Mouse (Mus musculus): ENCODE data around the gene Trp53bp2. TPM values are rescaled to one million over a fixed set of nuclear protein-coding genes. Genes with fewer than 3 reads are reported as not detected.

The Trp53bp2 gene
- polyA plus RNA-seq, 1 experiment, result 17.4 TPM

DNA sequence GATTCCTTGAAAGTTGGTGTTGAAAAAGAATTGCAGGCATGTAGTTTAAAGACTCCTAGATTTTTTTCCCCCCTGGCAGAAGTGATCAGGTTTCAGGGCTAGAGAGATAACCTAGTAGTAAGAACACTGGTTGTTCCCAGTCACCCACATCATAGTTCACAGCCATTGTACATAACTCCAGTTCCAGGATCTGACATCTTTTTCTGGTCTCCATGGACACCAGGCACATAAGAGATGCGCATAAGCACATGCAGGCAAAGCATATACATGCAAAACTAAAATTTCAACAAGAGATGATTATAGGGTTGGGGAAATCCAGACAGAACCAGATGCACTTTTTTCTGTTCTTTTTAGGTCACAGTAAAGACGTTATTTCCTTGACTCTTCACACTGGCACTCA, 46.1 kb downstream of the Trp53bp2 start:
- H3K4me3 ChIP-seq (ENCODE audit: insufficient read depth, low read length), result no peak overlapping the region
- no peak for TF ChIP-seq CTCF (IDR thresholded peaks at IDR 0.05; ENCODE audit: borderline replicate concordance, insufficient read depth, low read length)
- TF ChIP-seq POLR2A (IDR thresholded peaks at IDR 0.05; ENCODE audit: low read depth, low read length), result no peak
- H3K4me1 ChIP-seq (ENCODE audit: control insufficient read depth, insufficient read depth, low read length), result no peaks in the 10 kb centered on the region; the same call in 1 of the 2 replicates
- no peak overlapping the region for H3K27ac ChIP-seq (ENCODE audit: insufficient read depth, low read length)

DNA sequence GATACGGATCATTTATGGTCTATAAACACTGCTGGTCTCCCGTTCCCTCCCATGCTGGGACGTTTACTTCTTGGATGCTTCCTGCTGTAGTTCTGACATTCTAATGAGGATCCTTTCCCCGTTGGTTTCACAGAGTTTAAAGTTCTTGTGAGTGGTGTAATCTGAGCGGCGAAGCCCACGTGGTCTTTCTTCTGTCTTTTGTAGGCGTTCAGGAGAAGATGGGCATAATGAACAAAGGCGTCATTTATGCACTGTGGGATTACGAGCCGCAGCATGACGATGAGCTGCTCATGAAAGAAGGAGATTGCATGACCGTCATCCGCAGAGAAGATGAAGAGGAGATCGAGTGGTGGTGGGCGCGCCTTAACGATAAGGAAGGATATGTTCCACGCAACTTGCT, 49.6 kb downstream of the Trp53bp2 start:
- H3K4me1 ChIP-seq (ENCODE audit: control insufficient read depth, insufficient read depth, low read length), result no peaks in the 10 kb centered on the region; the same call in 1 of the 2 replicates
- TF ChIP-seq CTCF (IDR thresholded peaks at IDR 0.05; ENCODE audit: borderline replicate concordance, insufficient read depth, low read length) (no peak), POLR2A (IDR thresholded peaks at IDR 0.05; ENCODE audit: low read depth, low read length) (no peak)
- H3K4me3 ChIP-seq (ENCODE audit: insufficient read depth, low read length), result no peak overlapping the region
- no peak overlapping the region for H3K27ac ChIP-seq (ENCODE audit: insufficient read depth, low read length)

DNA sequence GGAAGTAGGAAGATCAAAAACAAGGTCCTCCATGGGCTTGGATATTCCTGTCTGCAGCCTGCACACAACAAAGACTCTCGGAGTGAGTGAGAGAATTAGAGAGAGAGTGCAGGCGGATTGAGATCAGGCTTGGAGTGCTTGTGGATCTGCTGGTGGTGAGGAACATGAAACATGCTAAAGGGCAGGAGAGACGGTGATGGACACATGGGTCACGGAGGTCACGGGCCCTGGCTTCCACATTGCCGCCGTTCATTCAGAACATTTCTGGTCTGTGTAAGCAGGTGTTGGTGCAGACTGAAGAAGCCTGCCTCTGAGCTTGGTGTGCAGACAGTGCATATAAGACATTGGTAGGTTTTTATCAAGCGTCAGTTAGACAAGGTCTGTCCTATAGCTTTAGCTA, 50.5 kb downstream of the Trp53bp2 start:
- H3K4me3 ChIP-seq (ENCODE audit: insufficient read depth, low read length), result no peak overlapping the region
- H3K4me1 ChIP-seq (ENCODE audit: control insufficient read depth, insufficient read depth, low read length), result no peaks in the 10 kb centered on the region; the same call in 1 of the 2 replicates
- TF ChIP-seq CTCF (IDR thresholded peaks at IDR 0.05; ENCODE audit: borderline replicate concordance, insufficient read depth, low read length) (no peak), POLR2A (IDR thresholded peaks at IDR 0.05; ENCODE audit: low read depth, low read length) (no peak)
- no peak overlapping the region for H3K27ac ChIP-seq (ENCODE audit: insufficient read depth, low read length)

DNA sequence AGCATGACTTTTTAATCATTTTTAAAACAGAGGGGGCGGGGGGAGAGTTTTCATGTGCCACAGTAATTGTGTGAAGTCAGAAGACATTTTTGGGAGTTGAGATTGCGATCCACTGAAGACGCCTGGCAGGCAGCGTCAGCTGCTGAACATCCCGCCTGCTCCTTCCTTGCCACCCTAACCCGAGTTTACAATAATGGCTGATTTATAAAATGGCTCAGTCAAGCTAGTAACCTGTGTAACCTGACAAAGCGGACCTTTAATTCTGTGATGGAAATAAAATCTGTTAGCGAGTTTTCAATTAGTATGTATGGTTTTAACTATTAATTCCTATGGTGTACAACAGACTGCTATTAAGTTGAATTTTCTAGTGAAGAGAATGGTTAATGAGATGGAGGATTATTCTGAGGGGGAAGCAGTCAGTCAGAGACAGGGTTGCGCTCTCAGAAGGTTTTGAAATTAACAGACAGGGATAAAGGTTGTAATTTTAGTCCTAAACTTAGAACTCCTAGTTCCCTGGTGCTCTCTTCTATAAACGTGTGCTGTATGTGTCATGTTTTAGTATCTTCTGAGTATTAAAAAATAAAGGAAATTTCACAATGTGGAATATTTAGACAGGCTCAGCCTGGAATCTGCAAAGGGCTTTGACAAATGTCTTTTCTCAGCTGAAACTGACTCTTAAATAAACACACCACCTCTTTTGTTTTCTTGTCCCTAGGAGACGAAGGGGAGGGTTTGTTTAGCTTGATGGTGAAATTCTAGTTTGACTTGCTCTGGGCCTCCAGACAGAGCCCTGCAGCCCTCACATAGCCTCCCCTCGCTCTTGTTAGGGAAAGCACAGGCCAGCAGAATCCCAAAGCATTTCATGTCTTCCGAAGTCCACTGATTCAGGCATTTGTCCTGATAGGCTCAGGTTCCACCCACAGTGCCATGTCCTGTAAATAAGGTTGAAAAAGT, 51.6 kb downstream of the Trp53bp2 start:
- no peak for TF ChIP-seq CTCF (IDR thresholded peaks at IDR 0.05; ENCODE audit: borderline replicate concordance, insufficient read depth, low read length)
- no peak for TF ChIP-seq POLR2A (IDR thresholded peaks at IDR 0.05; ENCODE audit: low read depth, low read length)
- Histone ChIP-seq H3K27ac (ENCODE audit: insufficient read depth, low read length) (peak overlapping the region; percentile 34; the same call in 1 of the 2 replicates), H3K4me1 (ENCODE audit: control insufficient read depth, insufficient read depth, low read length) (no peaks in the 10 kb centered on the region; the same call in 1 of the 2 replicates)

DNA sequence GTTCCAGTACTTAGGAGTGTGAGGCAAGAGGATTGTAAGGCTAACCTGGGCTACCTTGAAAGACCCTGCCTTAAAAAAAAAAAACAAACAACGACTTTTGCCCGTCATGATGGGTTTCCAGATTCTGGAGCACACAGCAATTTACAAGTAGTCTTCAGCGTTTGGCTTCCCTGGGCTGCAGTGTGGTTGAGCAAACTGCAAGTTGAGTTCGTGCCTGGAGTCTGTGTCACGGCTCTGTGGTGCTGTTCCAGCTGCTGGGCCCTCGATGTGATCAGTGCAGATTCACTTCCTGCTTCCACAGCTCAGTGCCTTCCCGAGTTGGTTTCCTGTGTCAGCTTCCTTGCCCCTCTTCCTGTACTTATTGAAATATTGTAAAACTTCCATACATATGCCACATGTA, 52.3 kb downstream of the Trp53bp2 start:
- Histone ChIP-seq H3K4me3 (ENCODE audit: insufficient read depth, low read length) (no peak overlapping the region), H3K4me1 (ENCODE audit: control insufficient read depth, insufficient read depth, low read length) (no peaks in the 10 kb centered on the region; the same call in 1 of the 2 replicates), H3K27ac (ENCODE audit: insufficient read depth, low read length) (peak overlapping the region; percentile 34; the same call in 1 of the 2 replicates)
- TF ChIP-seq CTCF (IDR thresholded peaks at IDR 0.05; ENCODE audit: borderline replicate concordance, insufficient read depth, low read length), result no peak
- TF ChIP-seq POLR2A (IDR thresholded peaks at IDR 0.05; ENCODE audit: low read depth, low read length), result no peak

More for the DNA sequence above, 51.6 kb downstream of the Trp53bp2 start:
- no peak overlapping the region for H3K4me3 ChIP-seq (ENCODE audit: insufficient read depth, low read length)

DNA sequence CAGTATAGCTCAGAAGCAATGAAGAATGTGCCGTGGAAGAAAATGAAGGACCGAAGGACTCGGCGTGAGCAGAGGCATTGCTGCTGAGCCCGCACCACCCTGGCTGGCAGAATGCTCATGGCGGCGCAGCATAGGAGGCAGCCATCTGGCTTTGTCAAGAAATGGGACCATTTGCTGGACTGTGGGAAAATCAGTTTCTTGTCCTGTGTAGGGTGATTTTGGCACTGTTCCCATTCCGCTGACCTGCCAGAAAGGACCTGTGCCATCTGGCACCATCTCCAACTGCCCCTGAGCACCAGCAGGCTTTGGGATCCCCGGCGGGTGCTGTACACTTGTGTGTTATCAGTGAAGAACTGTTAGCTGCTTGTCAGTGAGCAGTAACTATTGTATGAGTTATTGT, 52.8 kb downstream of the Trp53bp2 start:
- Histone ChIP-seq H3K27ac (ENCODE audit: insufficient read depth, low read length) (no peak overlapping the region), H3K4me1 (ENCODE audit: control insufficient read depth, insufficient read depth, low read length) (no peaks in the 10 kb centered on the region; the same call in 1 of the 2 replicates), H3K4me3 (ENCODE audit: insufficient read depth, low read length) (no peak overlapping the region)
- no peak for TF ChIP-seq POLR2A (IDR thresholded peaks at IDR 0.05; ENCODE audit: low read depth, low read length)
- TF ChIP-seq CTCF (IDR thresholded peaks at IDR 0.05; ENCODE audit: borderline replicate concordance, insufficient read depth, low read length), result no peak

DNA sequence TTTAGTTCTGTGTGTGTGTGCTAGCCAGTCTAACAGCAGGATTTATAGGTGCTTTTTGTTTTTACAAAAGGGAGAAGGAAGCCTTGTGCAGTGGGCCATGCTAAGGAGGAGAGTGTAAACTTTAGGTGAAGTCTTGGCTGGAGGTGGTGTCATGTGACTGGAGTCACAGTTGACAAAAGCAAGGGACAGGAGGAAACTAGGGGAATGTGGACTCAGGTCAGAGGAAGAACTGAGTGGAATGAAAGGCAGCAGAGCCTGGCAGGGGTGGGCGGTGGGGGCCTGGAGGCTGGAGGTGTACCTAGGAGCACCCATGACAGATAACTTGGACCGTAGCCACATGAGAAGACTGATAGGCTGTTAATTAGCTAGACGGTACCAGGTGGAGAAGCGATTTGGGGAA, 56.3 kb downstream of the Trp53bp2 start:
- Histone ChIP-seq H3K4me3 (ENCODE audit: insufficient read depth, low read length) (no peak overlapping the region), H3K27ac (ENCODE audit: insufficient read depth, low read length) (no peak overlapping the region), H3K4me1 (ENCODE audit: control insufficient read depth, insufficient read depth, low read length) (no peaks in the 10 kb centered on the region)
- TF ChIP-seq CTCF (IDR thresholded peaks at IDR 0.05; ENCODE audit: borderline replicate concordance, insufficient read depth, low read length) (no peak), POLR2A (IDR thresholded peaks at IDR 0.05; ENCODE audit: low read depth, low read length) (no peak)

DNA sequence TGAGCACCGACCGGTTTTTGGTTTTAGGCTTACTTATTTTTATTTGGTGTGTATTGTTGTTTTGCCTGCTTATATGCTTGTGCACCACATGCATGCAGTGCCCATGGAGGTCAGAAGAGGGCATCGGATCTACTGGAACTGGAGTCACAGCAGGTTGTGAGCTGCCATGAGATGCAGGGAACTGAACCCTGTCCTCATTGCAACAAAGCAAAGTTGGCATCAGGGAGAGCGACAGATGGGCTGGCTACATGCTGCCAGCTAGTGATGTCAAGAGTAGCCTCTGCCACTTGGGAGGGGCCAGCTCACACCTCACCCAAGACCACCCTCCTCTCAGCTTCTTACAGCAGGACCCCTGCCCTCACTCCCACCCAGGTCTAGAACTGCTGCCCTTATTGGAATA, 57.0 kb downstream of the Trp53bp2 start:
- TF ChIP-seq CTCF (IDR thresholded peaks at IDR 0.05; ENCODE audit: borderline replicate concordance, insufficient read depth, low read length), result peak; percentile 51; the same call in 1 of the 2 replicates
- TF ChIP-seq POLR2A (IDR thresholded peaks at IDR 0.05; ENCODE audit: low read depth, low read length), result no peak; the same call in 1 of the 2 replicates

DNA sequence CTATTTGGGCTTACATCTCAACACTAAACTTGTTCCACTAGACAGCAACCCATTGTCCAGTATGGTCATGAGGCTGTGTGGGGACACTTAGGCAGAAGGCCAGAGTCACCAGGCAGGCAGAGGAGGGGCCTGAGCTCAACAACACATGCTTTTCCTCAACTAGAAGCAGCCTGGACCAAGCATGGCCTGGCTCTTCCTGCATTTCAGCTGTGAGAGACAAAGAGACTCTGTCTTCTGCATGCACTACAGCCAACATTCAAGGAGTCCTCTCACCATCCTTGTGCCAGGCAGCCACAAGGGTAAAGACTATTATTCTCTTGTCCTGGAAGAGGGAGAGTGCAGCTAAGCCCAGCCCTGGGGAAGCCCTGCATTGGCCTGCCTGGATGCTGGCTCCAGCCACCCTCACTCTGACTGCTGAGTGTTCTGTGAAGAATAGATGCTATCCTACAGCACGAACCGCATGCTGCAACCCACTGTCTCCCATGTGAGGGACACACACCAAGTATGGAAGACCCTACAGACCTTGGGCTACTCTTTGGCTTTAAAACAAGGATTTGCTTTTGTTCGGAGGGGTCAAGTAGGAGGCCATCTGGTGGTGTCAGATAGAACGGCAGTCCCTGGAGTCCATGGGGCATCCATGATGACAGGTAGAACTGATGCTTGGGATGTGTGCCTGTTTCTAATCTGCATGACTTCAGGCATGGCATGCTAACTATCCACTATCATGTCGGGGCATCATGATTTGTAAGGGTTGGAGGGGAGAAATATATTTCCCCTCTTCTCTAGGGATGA, 66.2 kb downstream of the Trp53bp2 start:
- no peak for TF ChIP-seq POLR2A (IDR thresholded peaks at IDR 0.05; ENCODE audit: low read depth, low read length)
- TF ChIP-seq CTCF (IDR thresholded peaks at IDR 0.05; ENCODE audit: borderline replicate concordance, insufficient read depth, low read length), result no peak

More for the DNA sequence above, 57.0 kb downstream of the Trp53bp2 start:
- Histone ChIP-seq H3K27ac (ENCODE audit: insufficient read depth, low read length) (no peak overlapping the region), H3K4me3 (ENCODE audit: insufficient read depth, low read length) (no peak overlapping the region), H3K4me1 (ENCODE audit: control insufficient read depth, insufficient read depth, low read length) (no peaks in the 10 kb centered on the region)

More for the DNA sequence above, 66.2 kb downstream of the Trp53bp2 start:
- H3K4me1 ChIP-seq (ENCODE audit: control insufficient read depth, insufficient read depth, low read length), result no peaks in the 10 kb centered on the region
- H3K4me3 ChIP-seq (ENCODE audit: insufficient read depth, low read length), result no peak overlapping the region
- H3K27ac ChIP-seq (ENCODE audit: insufficient read depth, low read length), result no peak overlapping the region

All from embryonic fibroblast, embryonic 13.5 days (primary cell).